ENCODE assay signal across 8 mouse cellular contexts in the genomic region with DNA sequence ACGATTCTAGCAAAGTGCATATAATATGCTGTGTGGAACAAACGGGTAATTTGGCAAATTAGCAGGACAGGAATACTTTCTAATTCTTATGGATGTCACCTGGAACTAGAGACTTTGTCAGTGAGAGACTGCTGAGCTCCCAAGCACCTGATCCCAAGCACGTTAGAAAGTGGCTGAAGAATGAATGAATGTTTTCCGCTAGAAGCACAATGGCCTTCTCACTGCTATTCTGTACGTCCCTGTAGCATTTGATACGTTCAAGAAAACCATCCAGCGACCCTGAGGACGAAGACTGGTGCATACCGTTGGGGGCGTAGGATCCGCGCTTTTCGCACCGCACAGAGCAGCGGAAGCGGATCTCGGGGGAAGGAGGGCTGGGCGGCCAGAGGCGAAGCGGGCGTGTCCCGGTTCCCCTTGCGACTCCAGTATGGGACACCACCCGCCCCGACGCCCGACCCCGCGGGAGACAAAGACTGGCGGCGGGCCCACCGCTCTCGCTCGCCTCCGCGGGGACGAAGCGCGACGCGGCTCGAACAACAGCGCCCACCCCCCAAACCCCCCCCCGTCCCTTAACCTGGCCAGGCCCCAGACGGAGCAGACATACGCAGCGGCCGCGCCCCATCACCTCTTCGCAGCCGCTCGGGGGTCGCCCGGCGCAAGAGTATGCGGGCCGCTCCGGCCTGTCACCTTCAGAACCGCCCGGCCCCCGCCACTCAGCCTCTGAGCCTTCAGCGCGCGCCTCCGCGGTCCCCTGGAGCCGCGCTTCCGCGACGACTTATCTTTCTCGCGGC. TPM values are rescaled to one million over a fixed set of nuclear protein-coding genes. Genes with fewer than 3 reads are reported as not detected.
A peak's percentile ranks its signal among the peaks of the same experiment; 100 is the strongest.
DNase-seq lines count a peak whose midpoint lies in the region; ATAC-seq and TF ChIP-seq lines count a peak whose summit lies in the region.

No protein-coding gene starts in this region.

- peaks cover 3% of the 10 kb centered on the region for H3K4me1 ChIP-seq in bone marrow, adult 2 months (ENCODE audit: control insufficient read depth, insufficient read depth, low read length)

- WGBS in bone marrow, adult 2 months, result under 1% methylated on average over 72 of the region's 73 CpGs

- TF ChIP-seq CTCF in bone marrow, adult 2 months (IDR thresholded peaks at IDR 0.05; ENCODE audit: control insufficient read depth, insufficient read depth, low read length), result no peak

- peak overlapping the region; percentile 80 for H3K4me3 ChIP-seq in bone marrow, adult 2 months (replicated peaks; ENCODE audit: control insufficient read depth, low read depth, low read length)

- no peak for TF ChIP-seq POLR2A in bone marrow, adult 2 months (IDR thresholded peaks at IDR 0.05; ENCODE audit: borderline replicate concordance, control insufficient read depth, low read depth, low read length)

- peak overlapping the region; percentile 89 for H3K27ac ChIP-seq in bone marrow, adult 2 months (ENCODE audit: control insufficient read depth, insufficient read depth, low read depth, low read length, poor library complexity)

- ATAC-seq in erythroid progenitor cell, adult 5-6 weeks (replicated peaks; ENCODE audit: low FRiP score, poor library complexity, severe bottlenecking), result peak; percentile 63
- ATAC-seq in megakaryocyte, adult 5-6 weeks (ENCODE audit: poor library complexity, severe bottlenecking), result peak; percentile 49
- no peak for ATAC-seq in activated CD4-positive, CD25-positive, alpha-beta regulatory T cell, adult 4 months

- intact Hi-C loops in heart, postnatal 14 days (cut with DNase I), result loop anchor here (5.0 kb wide), 2 partner anchors 127 to 142 kb away; partner anchors contain the start of gene Med26
- intact Hi-C loops in left cerebral cortex, postnatal 14 days (cut with DNase I), result no loop called here

- peak; percentile 72 for DNase-seq in ES-CJ7 (ENCODE audit: low read depth, low spot score)
- peak; percentile 64 to 68 for DNase-seq in heart, postnatal 14 days
- peak; percentile 36 to 37 for DNase-seq in left cerebral cortex, postnatal 14 days (ENCODE audit: low spot score in 2 of 2)
- peak; percentile 62 for DNase-seq in right cerebral cortex, postnatal 4 days

RNA-seq across cellular contexts. Expression of gene Eps15l1, which starts 0.5 kb away (rescaled TPM):
- polyA plus RNA-seq in bone marrow, adult 2 months (2011; ENCODE audit: insufficient read depth, insufficient read length, low replicate concordance, missing spikeins), result 29.1 and 46.4 TPM in 2 replicates
- 141 and 151 TPM in 2 replicates for total RNA-seq in erythroid progenitor cell, adult 5-6 weeks (2015; ENCODE audit: low replicate concordance)
- 109 and 118 TPM in 2 replicates for total RNA-seq in erythroid progenitor cell, adult 5-6 weeks (2017; ENCODE audit: low replicate concordance)
- 10 to 100 TPM; 44.4 to 47.5 TPM for total RNA-seq in heart, postnatal 14 days (2021)
- 10 to 100 TPM; 63.3 to 69.5 TPM for total RNA-seq in left cerebral cortex, postnatal 14 days (2021)
- total RNA-seq in megakaryocyte, adult 5-6 weeks (2015), result 45.7 and 53.4 TPM in 2 replicates
- total RNA-seq in megakaryocyte, adult 5-6 weeks (2017), result 41.9 and 46.5 TPM in 2 replicates
- 10 to 100 TPM; 43.2 to 52.4 TPM for polyA plus RNA-seq in activated CD4-positive, CD25-positive, alpha-beta regulatory T cell, adult 4 months (2017; shearing (Covaris generic))

RNA-seq across cellular contexts. Expression of gene Calr3, which starts 22.9 kb away (rescaled TPM):
- not detected in 2 replicates for polyA plus RNA-seq in bone marrow, adult 2 months (2011; ENCODE audit: insufficient read depth, insufficient read length, low replicate concordance, missing spikeins)
- not detected in 2 replicates for total RNA-seq in erythroid progenitor cell, adult 5-6 weeks (2015; ENCODE audit: low replicate concordance)
- not detected in 2 replicates for total RNA-seq in erythroid progenitor cell, adult 5-6 weeks (2017; ENCODE audit: low replicate concordance)
- total RNA-seq in heart, postnatal 14 days (2021), result 10 to 100 TPM in 1 of 2 experiments, 1 to 10 TPM in 1; 8.1 to 10.5 TPM
- total RNA-seq in left cerebral cortex, postnatal 14 days (2021), result 1 to 10 TPM in 1 of 2 experiments, under 1 TPM in 1; 0.86 to 1.2 TPM
- 0.62 TPM in 1 of 2 replicates, not detected in the other for total RNA-seq in megakaryocyte, adult 5-6 weeks (2015)
- 0.49 TPM in 1 of 2 replicates, not detected in the other for total RNA-seq in megakaryocyte, adult 5-6 weeks (2017)
- under 1 TPM; 0.36 to 0.81 TPM for polyA plus RNA-seq in activated CD4-positive, CD25-positive, alpha-beta regulatory T cell, adult 4 months (2017; shearing (Covaris generic))

RNA-seq across cellular contexts. Expression of gene 1700030K09Rik, which starts 22.9 kb away (rescaled TPM):
- polyA plus RNA-seq in bone marrow, adult 2 months (2011; ENCODE audit: insufficient read depth, insufficient read length, low replicate concordance, missing spikeins), result 1.6 and 4.1 TPM in 2 replicates
- 0.84 TPM in 1 of 2 replicates, not detected in the other for total RNA-seq in erythroid progenitor cell, adult 5-6 weeks (2015; ENCODE audit: low replicate concordance)
- 1.4 and 1.8 TPM in 2 replicates for total RNA-seq in erythroid progenitor cell, adult 5-6 weeks (2017; ENCODE audit: low replicate concordance)
- total RNA-seq in heart, postnatal 14 days (2021), result 1 to 10 TPM; 6.6 to 7.0 TPM
- 10 to 100 TPM; 11.4 to 12.6 TPM for total RNA-seq in left cerebral cortex, postnatal 14 days (2021)
- total RNA-seq in megakaryocyte, adult 5-6 weeks (2015), result 0.89 and 1.5 TPM in 2 replicates
- total RNA-seq in megakaryocyte, adult 5-6 weeks (2017), result 2.8 and 3.0 TPM in 2 replicates
- polyA plus RNA-seq in activated CD4-positive, CD25-positive, alpha-beta regulatory T cell, adult 4 months (2017; shearing (Covaris generic)), result 1 to 10 TPM; 3.7 to 5.3 TPM

RNA-seq across cellular contexts. Expression of gene Cherp, which starts 54.3 kb away (rescaled TPM):
- 36.2 and 57.2 TPM in 2 replicates for polyA plus RNA-seq in bone marrow, adult 2 months (2011; ENCODE audit: insufficient read depth, insufficient read length, low replicate concordance, missing spikeins)
- 52.4 and 63.1 TPM in 2 replicates for total RNA-seq in erythroid progenitor cell, adult 5-6 weeks (2015; ENCODE audit: low replicate concordance)
- total RNA-seq in erythroid progenitor cell, adult 5-6 weeks (2017; ENCODE audit: low replicate concordance), result 14.8 and 18.6 TPM in 2 replicates
- total RNA-seq in heart, postnatal 14 days (2021), result 10 to 100 TPM; 42.9 to 43.2 TPM
- total RNA-seq in left cerebral cortex, postnatal 14 days (2021), result 10 to 100 TPM; 68.9 to 77.4 TPM
- total RNA-seq in megakaryocyte, adult 5-6 weeks (2015), result 55.9 and 63.0 TPM in 2 replicates
- 5.9 and 21.8 TPM in 2 replicates for total RNA-seq in megakaryocyte, adult 5-6 weeks (2017)
- polyA plus RNA-seq in activated CD4-positive, CD25-positive, alpha-beta regulatory T cell, adult 4 months (2017; shearing (Covaris generic)), result 10 to 100 TPM; 52.7 to 65.0 TPM

Comparison
In these comparisons a context has a peak if more than half of its experiments do, and no peak if none do; other contexts are left out.
1. RNA of gene Calr3, which starts 22.9 kb away (total RNA-seq): 8.1 to 10.5 TPM in heart, postnatal 14 days; 0.86 to 1.2 TPM in left cerebral cortex, postnatal 14 days, 0.49 to 0.62 TPM in megakaryocyte, adult 5-6 weeks and not detected in erythroid progenitor cell, adult 5-6 weeks; every median in the first group is over 4 times any median in the second.
2. Peak in every context shown above with its lines, with median percentiles within 50 percentile points of each other: DNase-seq.